Mouse (Mus musculus): ENCODE data around the gene Tm7sf3.
"Not testable (repeated sequence)": the region's sequence is repeated elsewhere in the genome, so short reads cannot be mapped to it uniquely, and the experiment has no call there.

Tm7sf3 gene

GRCm38 (mm10) chr6:146615891-146616290, 26.7 kb downstream of the Tm7sf3 start:
- DNase-seq (ENCODE audit: low spot score in 2 of 2) = no peak

DNA sequence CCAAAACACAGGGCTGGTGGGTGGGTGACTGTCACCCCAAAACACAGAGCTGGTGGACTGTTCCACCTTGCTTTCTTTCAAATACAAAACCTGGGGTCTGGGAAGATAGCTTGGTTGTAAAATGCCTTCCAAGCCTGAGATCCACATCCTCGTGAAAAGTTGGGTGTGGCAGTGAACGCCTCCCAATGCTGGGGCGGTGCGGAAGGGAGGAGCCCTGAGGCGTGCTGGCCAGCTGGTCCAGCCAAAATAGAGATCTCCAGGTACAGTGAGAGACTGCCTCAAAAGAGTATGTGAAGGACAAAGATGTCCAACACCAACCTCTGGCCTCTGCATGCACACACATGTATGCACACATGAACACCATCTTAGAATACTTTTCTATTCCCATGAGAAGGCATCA, 28.1 kb downstream of the Tm7sf3 start:
- DNase-seq (ENCODE audit: low spot score in 2 of 2) = peak in 1 of 2 experiments; percentile 46

GRCm38 (mm10) chr6:146613907-146614306, 28.7 kb downstream of the Tm7sf3 start:
- no peak for DNase-seq (ENCODE audit: low spot score in 2 of 2)

DNA sequence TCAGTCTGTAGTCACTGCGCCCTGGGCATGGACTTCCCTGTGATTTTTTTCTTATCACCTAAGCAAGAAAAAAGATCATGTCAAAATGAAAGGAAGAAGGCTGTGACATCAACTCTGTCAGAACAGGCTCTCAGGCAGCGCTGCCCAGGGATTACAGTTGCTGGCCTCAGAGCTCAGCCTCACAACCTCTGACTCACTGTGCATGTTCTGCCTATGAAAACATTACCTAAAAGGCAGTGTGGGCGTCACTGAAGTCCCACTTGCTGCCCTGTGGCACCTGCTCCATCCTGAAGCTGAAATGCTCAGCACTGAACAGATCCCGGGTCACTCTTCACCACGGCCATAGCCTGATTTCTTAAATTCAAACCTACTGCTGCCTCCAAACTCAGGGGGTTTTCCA, 29.9 kb downstream of the Tm7sf3 start:
- DNase-seq (ENCODE audit: low spot score in 2 of 2) = no peak

- DNase-seq (ENCODE audit: low spot score in 2 of 2) = peak in 1 of 2 experiments; percentile 50
Observed at GRCm38 (mm10) chr6:146611897-146612296, 30.7 kb downstream of the Tm7sf3 start.

DNA sequence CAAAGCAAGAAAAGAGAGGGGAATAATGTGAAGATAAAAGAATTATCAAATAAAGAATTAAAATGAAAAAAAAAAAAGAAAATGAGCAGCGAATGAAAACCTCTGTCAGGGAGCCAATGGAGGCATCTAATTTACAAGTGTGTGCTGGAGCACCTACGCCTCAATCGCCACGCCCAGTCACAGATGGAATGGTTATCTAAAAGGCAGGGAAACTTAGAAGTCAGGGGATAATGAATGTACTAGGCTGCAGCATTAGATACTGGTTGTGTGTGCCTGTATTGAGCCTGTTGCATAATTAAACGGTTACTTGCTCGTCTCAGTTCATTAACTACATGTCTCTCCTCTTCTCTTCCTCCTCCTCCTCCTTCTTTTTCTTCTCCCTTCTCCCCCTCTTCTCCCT, 31.2 kb downstream of the Tm7sf3 start:
- DNase-seq (ENCODE audit: low spot score in 2 of 2) = peak in 1 of 2 experiments; percentile 82

DNA sequence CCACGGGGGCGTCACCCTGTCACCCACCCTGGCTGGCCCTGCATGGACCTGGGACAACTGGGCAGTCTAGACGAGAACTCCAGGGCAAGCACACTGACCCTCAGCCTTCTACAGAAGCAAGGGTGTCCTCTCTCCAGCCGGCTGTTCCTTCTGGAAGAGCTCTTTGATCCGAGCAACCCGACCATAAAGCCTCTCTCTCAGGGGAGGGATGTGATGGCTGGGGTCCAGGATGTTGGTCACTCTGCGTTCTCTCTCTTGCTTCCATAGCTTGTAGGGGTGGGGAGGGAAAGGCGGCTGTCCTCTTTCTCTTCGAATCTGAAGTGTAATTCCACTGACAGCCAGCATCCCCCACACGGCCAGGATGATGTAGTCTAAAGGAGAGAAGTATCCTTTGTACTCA, 39.0 kb downstream of the Tm7sf3 start:
- peak in 1 of 2 experiments; percentile 15 for DNase-seq (ENCODE audit: low spot score in 2 of 2)

DNA sequence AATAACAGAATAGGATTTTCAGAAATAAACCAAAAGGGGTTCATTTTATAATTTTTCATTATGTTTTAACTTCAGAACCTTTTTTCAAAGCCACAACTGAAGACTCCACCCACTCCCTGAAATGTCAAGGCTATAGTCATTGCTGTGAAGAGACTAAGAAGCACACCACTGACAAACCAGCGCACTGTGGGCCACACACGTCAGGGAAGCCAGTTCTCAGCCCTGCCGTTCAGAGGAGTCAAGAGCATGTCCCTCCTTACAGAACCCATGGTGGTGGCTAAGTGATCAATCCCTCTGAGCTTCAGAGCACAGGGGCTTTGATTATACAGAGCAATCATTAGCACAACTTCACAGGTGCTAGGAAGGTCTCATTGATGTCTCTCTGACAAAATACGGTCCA, 40.0 kb downstream of the Tm7sf3 start:
- peak in 1 of 2 experiments; percentile 1 for DNase-seq (ENCODE audit: low spot score in 2 of 2)

- no peak for DNase-seq (ENCODE audit: low spot score in 2 of 2)
Observed at GRCm38 (mm10) chr6:146585134-146585533, 57.5 kb downstream of the Tm7sf3 start.

DNA sequence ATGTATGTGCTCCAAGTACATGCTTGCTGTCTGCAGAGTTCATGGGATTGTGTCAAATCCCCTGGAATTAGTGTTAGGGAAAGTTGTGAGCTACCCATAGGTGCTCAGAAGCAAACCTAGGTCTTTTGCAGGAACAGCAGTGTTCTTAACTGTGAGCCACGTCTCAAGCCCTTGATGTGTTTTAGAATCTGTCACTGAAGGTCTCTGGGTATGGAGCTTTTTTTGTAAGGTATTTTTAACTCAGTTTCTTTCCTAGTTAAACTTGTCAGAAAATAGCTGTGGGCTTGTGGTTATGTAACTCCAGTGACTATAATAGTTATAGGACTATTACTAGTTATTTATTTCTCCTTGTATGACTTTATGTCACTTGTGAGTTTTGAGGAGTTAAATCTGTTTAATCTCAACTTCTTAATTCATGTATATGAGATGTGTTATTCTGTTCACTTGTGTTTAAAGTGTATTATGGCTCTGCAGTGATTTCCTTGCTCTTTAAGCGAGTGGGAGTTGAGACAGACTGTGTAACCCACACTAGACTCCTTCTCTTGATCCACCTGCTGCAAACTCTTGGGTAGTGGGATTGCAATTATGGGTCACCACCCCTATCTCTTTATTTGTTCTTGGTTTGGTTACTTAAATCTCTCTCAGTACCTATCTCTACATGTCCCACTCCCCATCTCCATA, 59.1 kb downstream of the Tm7sf3 start:
- no peak for DNase-seq (ENCODE audit: low spot score in 2 of 2)

DNA sequence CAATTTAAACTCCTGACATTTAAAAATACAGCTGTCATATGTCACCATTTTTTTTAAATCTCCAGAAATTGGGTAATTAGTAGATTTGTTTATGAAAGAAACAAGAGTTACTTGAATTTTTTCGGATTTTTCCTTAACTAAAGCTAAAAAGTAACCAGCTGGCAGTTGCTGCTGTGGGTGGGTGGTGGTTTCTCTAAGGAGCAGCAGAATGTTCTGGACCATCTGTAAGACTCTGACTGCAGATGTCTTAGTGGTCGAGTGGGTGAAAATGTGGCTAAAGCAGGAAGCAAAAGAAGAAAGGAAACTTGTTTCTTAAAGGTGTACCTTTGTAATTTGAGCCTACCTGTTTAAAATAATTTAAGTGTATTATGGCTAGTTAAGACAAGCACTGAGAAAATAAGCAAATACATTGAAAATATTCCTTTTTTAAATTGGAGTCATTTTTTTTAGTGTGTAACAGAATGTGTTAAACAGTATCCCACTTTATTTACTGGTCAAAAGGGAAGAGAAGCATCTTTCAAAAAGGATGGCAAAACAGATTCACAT, 62.2 kb downstream of the Tm7sf3 start:
- DNase-seq (ENCODE audit: low spot score in 2 of 2) = no peak

DNA sequence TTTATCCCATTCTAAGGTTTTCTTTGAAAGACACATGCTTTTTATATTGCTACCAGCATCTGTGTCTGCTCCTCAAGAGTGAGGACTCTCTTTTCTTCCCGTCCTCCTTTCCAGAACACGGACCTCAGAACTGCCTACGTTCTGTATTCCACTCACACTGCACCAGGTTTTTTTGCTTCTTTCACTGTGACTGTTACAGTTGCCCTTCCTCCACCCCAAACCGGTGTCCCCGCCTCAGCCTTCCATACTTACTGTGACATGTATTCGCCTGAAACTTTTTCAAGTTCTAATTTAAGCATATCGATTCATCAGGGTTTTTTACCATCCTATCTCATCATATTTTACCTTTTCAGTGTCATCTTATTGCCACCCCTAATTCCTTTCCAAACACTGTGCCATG, 64.0 kb downstream of the Tm7sf3 start:
- DNase-seq (ENCODE audit: low spot score in 2 of 2) = peak; percentile 30 to 43

GRCm38 (mm10) chr6:146578111-146578531, 64.5 kb downstream of the Tm7sf3 start:
- DNase-seq (ENCODE audit: low spot score in 2 of 2) = peak; percentile 77 to 83

- DNase-seq (ENCODE audit: low spot score in 2 of 2) = peak; percentile 90 to 98
Observed at GRCm38 (mm10) chr6:146577310-146578109, 65.1 kb downstream of the Tm7sf3 start, which contains the start of gene Ints13. TSS of gene Ints13 (minus strand) at chr6:146577835.

DNA sequence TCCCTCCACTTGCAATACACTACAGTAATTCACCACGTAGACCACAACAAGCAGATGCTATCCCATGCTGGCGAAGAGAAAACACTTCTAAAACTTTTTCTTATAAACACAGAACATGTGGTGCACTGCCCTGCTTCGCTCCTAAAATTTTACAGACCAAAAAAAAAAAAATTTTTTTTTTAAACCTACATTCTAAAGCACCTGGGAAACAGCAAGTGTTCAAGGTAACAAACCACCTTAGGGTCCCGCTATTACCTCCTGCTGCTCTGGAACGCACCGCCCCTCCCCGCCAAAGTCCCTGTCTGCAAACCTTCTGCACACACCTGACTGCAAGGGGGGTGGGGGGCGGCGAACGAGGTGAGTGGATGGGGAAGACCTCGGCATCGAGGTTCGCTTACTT, 65.7 kb downstream of the Tm7sf3 start, which contains the start of gene Fgfr1op2:
TSS of gene Fgfr1op2 (plus strand) at position 301 of the 400 bp plus-strand sequence.
- DNase-seq (ENCODE audit: low spot score in 2 of 2) = no peak

DNA sequence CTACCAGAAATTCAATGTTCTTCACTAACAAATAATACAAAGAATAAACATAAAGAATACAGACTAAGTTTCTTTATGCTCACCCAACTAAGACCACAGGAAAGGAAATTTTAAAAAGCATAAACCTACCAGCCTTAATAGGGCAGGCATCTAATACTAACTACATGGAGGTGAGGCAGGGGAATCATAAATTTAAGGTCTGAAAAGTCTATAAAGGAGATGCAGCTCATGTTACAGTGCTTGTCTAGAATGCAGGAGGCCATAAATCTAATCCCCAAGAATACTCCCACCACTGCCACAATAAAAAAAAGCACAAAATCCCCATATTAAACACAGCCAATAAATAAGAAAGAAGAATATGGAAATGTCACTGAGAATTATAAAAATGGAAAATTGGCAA, 70.6 kb downstream of the Tm7sf3 start:
- no peak for DNase-seq (ENCODE audit: low spot score in 2 of 2)

DNA sequence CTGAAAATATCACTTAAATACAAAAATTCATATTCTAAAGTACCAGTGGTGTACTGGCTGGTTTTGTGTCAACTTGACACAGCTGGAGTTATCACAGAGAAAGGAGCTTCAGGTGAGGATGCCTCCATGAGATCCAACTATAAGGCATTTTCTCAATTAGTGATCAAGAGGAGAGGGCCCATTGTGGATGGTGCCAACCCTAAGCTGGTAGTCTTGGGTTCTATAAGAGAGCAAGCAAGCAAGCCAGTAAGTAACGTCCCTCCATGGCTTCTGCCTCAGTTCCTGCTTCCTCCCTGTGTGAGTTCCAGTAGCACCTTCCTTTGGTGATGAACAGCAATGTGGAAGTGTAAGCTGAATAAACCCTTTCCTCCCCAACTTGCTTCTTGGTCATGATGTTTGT, 80.2 kb downstream of the Tm7sf3 start:
- not testable (repeated sequence) for DNase-seq (ENCODE audit: low spot score in 2 of 2)

Data from spleen, postnatal 10 days (tissue).